Mouse (Mus musculus): Measurements from ENCODE around the gene Zfp341. TPM values are rescaled to one million over a fixed set of nuclear protein-coding genes. Genes with fewer than 3 reads are reported as not detected.
A peak's percentile ranks its signal among the peaks of the same experiment; 100 is the strongest.

The Zfp341 gene
- polyA plus RNA-seq, 1 experiment: 3.4 TPM

- no peak overlapping the region for H3ac ChIP-seq (ENCODE audit: control insufficient read depth, insufficient read length)
- TF ChIP-seq POLR2A (IDR thresholded peaks at IDR 0.05; ENCODE audit: insufficient read length, low read depth) (no peak), MYOD1 (IDR thresholded peaks at IDR 0.05; ENCODE audit: control insufficient read depth in 1 of 3, insufficient read length in 2 of 3, low read depth in 2 of 3) (peak in 1 of 3 experiments; percentile 54), POLR2AphosphoS2 (IDR thresholded peaks at IDR 0.05; ENCODE audit: insufficient read length, low read depth) (no peak), MYOG (IDR thresholded peaks at IDR 0.05; ENCODE audit: control insufficient read depth in 1 of 3, insufficient read depth in 1 of 3, insufficient read length in 2 of 3, low read depth in 2 of 3) (peak in 1 of 3 experiments; percentile 40), E2F4 (IDR thresholded peaks at IDR 0.05; ENCODE audit: insufficient read depth) (no peak)
- no peak overlapping the region for H3K4me3 ChIP-seq
- no peaks in the 10 kb centered on the region for H3K79me2 ChIP-seq (ENCODE audit: control insufficient read depth, insufficient read depth)
- no peak overlapping the region for H3K4me2 ChIP-seq (ENCODE audit: low read depth)
- no peaks in the 10 kb centered on the region for H3K27me3 ChIP-seq (ENCODE audit: control insufficient read depth, insufficient read depth, insufficient read length)
- H3K36me3 ChIP-seq (ENCODE audit: control insufficient read depth, insufficient read depth): no peaks in the 10 kb centered on the region
Measured at GRCm38 (mm10) chr2:154576876-154577743, 36.0 kb upstream of the Zfp341 start.

- no peaks in the 10 kb centered on the region for H3K79me2 ChIP-seq (ENCODE audit: control insufficient read depth, insufficient read depth)
- H3K36me3 ChIP-seq (ENCODE audit: control insufficient read depth, insufficient read depth): no peaks in the 10 kb centered on the region
- H3ac ChIP-seq (ENCODE audit: control insufficient read depth, insufficient read length): no peak overlapping the region
- H3K4me2 ChIP-seq (ENCODE audit: low read depth): no peak overlapping the region
- TF ChIP-seq TCF3 (IDR thresholded peaks at IDR 0.05; ENCODE audit: insufficient read length, low read depth) (no peak), E2F4 (IDR thresholded peaks at IDR 0.05; ENCODE audit: insufficient read depth) (no peak), POLR2A (IDR thresholded peaks at IDR 0.05; ENCODE audit: insufficient read length, low read depth) (no peak), REST (IDR thresholded peaks at IDR 0.05; ENCODE audit: insufficient read depth, insufficient read length) (no peak), MYOG (IDR thresholded peaks at IDR 0.05; ENCODE audit: control insufficient read depth in 1 of 3, insufficient read depth in 1 of 3, insufficient read length in 2 of 3, low read depth in 2 of 3) (no peak), USF1 (IDR thresholded peaks at IDR 0.05; ENCODE audit: low read depth) (no peak), SRF (IDR thresholded peaks at IDR 0.05; ENCODE audit: control insufficient read depth, insufficient read length, low read depth) (no peak), MAX (IDR thresholded peaks at IDR 0.05; ENCODE audit: low read depth) (no peak), MYOD1 (IDR thresholded peaks at IDR 0.05; ENCODE audit: control insufficient read depth in 1 of 3, insufficient read length in 2 of 3, low read depth in 2 of 3) (no peak), POLR2AphosphoS2 (IDR thresholded peaks at IDR 0.05; ENCODE audit: insufficient read length, low read depth) (no peak), CEBPB (IDR thresholded peaks at IDR 0.05; ENCODE audit: insufficient read depth, poor library complexity, severe bottlenecking) (no peak), TCF12 (IDR thresholded peaks at IDR 0.05; ENCODE audit: insufficient read depth, poor library complexity, severe bottlenecking) (no peak)
- H3K27me3 ChIP-seq (ENCODE audit: control insufficient read depth, insufficient read depth, insufficient read length): no peaks in the 10 kb centered on the region
- no peak overlapping the region for H3K4me3 ChIP-seq
Measured at GRCm38 (mm10) chr2:154577744-154578067, 35.4 kb upstream of the Zfp341 start.

- Histone ChIP-seq H3K36me3 (ENCODE audit: control insufficient read depth, insufficient read depth) (no peaks in the 10 kb centered on the region), H3K4me3 (no peak overlapping the region)
- TF ChIP-seq E2F4 (IDR thresholded peaks at IDR 0.05; ENCODE audit: insufficient read depth): no peak
- no peak for TF ChIP-seq TCF3 (IDR thresholded peaks at IDR 0.05; ENCODE audit: insufficient read length, low read depth)
- no peak for TF ChIP-seq MYOD1 (IDR thresholded peaks at IDR 0.05; ENCODE audit: control insufficient read depth in 1 of 3, insufficient read length in 2 of 3, low read depth in 2 of 3)
- TF ChIP-seq MYOG (IDR thresholded peaks at IDR 0.05; ENCODE audit: control insufficient read depth in 1 of 3, insufficient read depth in 1 of 3, insufficient read length in 2 of 3, low read depth in 2 of 3): no peak
- TF ChIP-seq SRF (IDR thresholded peaks at IDR 0.05; ENCODE audit: control insufficient read depth, insufficient read length, low read depth): no peak
- TF ChIP-seq POLR2A (IDR thresholded peaks at IDR 0.05; ENCODE audit: insufficient read length, low read depth): no peak
- no peak for TF ChIP-seq CEBPB (IDR thresholded peaks at IDR 0.05; ENCODE audit: insufficient read depth, poor library complexity, severe bottlenecking)
- TF ChIP-seq TCF12 (IDR thresholded peaks at IDR 0.05; ENCODE audit: insufficient read depth, poor library complexity, severe bottlenecking): no peak
- no peak for TF ChIP-seq POLR2AphosphoS2 (IDR thresholded peaks at IDR 0.05; ENCODE audit: insufficient read length, low read depth)
- no peak for TF ChIP-seq USF1 (IDR thresholded peaks at IDR 0.05; ENCODE audit: low read depth)
- TF ChIP-seq MAX (IDR thresholded peaks at IDR 0.05; ENCODE audit: low read depth): no peak
- no peak for TF ChIP-seq REST (IDR thresholded peaks at IDR 0.05; ENCODE audit: insufficient read depth, insufficient read length)
Measured at GRCm38 (mm10) chr2:154580586-154580985, 32.5 kb upstream of the Zfp341 start.

GRCm38 (mm10) chr2:154581421-154581820 lies 31.7 kb upstream of the Zfp341 start:
- no peak for TF ChIP-seq CEBPB (IDR thresholded peaks at IDR 0.05; ENCODE audit: insufficient read depth, poor library complexity, severe bottlenecking)
- H3K79me2 ChIP-seq (ENCODE audit: control insufficient read depth, insufficient read depth): no peaks in the 10 kb centered on the region
- no peak overlapping the region for H3K4me2 ChIP-seq (ENCODE audit: low read depth)
- H3K4me3 ChIP-seq: no peak overlapping the region
- no peaks in the 10 kb centered on the region for H3K36me3 ChIP-seq (ENCODE audit: control insufficient read depth, insufficient read depth)
- no peak overlapping the region for H3ac ChIP-seq (ENCODE audit: control insufficient read depth, insufficient read length)
- no peaks in the 10 kb centered on the region for H3K27me3 ChIP-seq (ENCODE audit: control insufficient read depth, insufficient read depth, insufficient read length)

More at GRCm38 (mm10) chr2:154580586-154580985, 32.5 kb upstream of the Zfp341 start:
- Histone ChIP-seq H3ac (ENCODE audit: control insufficient read depth, insufficient read length) (no peak overlapping the region), H3K79me2 (ENCODE audit: control insufficient read depth, insufficient read depth) (no peaks in the 10 kb centered on the region), H3K27me3 (ENCODE audit: control insufficient read depth, insufficient read depth, insufficient read length) (no peaks in the 10 kb centered on the region), H3K4me2 (ENCODE audit: low read depth) (no peak overlapping the region)

Measured in myocyte (in vitro differentiated cells).